Mouse (Mus musculus) kidney, embryonic 16.5 days (tissue): ENCODE results near the gene Map3k10. TPM values are rescaled to one million over a fixed set of nuclear protein-coding genes. Genes with fewer than 3 reads are reported as not detected.

ENCODE experiments used
- polyA plus RNA-seq: library from polyadenylated mRNA; unstranded; fragments of >200 nt; fragmentation: Nextera tagmentation; extraction: Ambion mirVana; gene quantifications from 2 replicates; pipeline ENCODE4 v1.2.1, GENCODE M21; 2015

Map3k10 gene
- polyA plus RNA-seq, 1 experiment from 2014 or later = 4.6 TPM

Other genes with a start within 250 kb of the Map3k10 start
- 0.31 and 0.40 TPM in 2 replicates for gene Sptbn4, start 226.9 kb downstream of the Map3k10 start, polyA plus RNA-seq
- gene Blvrb, start 226.6 kb downstream of the Map3k10 start, polyA plus RNA-seq = 50.8 and 54.6 TPM in 2 replicates
- gene Sertad3, start 200.8 kb downstream of the Map3k10 start, polyA plus RNA-seq = 27.5 and 32.5 TPM in 2 replicates
- 42.3 and 45.8 TPM in 2 replicates for gene Sertad1, start 187.7 kb downstream of the Map3k10 start, polyA plus RNA-seq
- gene Prx, start 175.3 kb downstream of the Map3k10 start, polyA plus RNA-seq = 4.9 and 5.1 TPM in 2 replicates
- gene Hipk4, start 151.3 kb downstream of the Map3k10 start, polyA plus RNA-seq = 0.70 and 0.73 TPM in 2 replicates
- gene Pld3, start 121.4 kb downstream of the Map3k10 start, polyA plus RNA-seq = 121 and 122 TPM in 2 replicates
- 25.1 and 30.4 TPM in 2 replicates for gene 2310022A10Rik, start 121.4 kb downstream of the Map3k10 start, polyA plus RNA-seq
- 110 and 112 TPM in 2 replicates for gene Akt2, start 83.0 kb downstream of the Map3k10 start, polyA plus RNA-seq
- 0.11 and 0.41 TPM in 2 replicates for gene Ttc9b, start 20.7 kb downstream of the Map3k10 start, polyA plus RNA-seq
- 4.0 and 5.4 TPM in 2 replicates for gene Zfp607b, start 14.7 kb upstream of the Map3k10 start, polyA plus RNA-seq
- gene Zfp60, start 56.8 kb upstream of the Map3k10 start, polyA plus RNA-seq = 36.8 and 45.6 TPM in 2 replicates
- gene Zfp626, start 132.6 kb upstream of the Map3k10 start, polyA plus RNA-seq = 1.8 and 2.5 TPM in 2 replicates
- 9.1 and 9.6 TPM in 2 replicates for gene Zfp59, start 164.0 kb upstream of the Map3k10 start, polyA plus RNA-seq
- gene Zfp607a, start 182.9 kb upstream of the Map3k10 start, polyA plus RNA-seq = 3.9 and 4.7 TPM in 2 replicates